Mouse (Mus musculus) ES-E14 (cell line): ENCODE measurements around the gene Twnk. TPM values are rescaled to one million over a fixed set of nuclear protein-coding genes. Genes with fewer than 3 reads are reported as not detected.

ENCODE experiments used
- DNase-seq: peaks from one replicate; pipeline ENCODE4 v3.0.0-alpha.2; 2013; ENCODE audit warnings: low read depth, low spot score
- H3K27ac ChIP-seq: 2 replicates; pipeline ENCODE4 v1.5.1; 2012; ENCODE audit warnings: low read depth, mild to moderate bottlenecking, low read length, moderate library complexity, mixed read lengths; ENCODE audit not compliant: poor library complexity, insufficient read depth, severe bottlenecking
- H3K36me3 ChIP-seq: 2 replicates; pipeline ENCODE4 v1.6.1; 2012; ENCODE audit warnings: mild to moderate bottlenecking, low read length, moderate library complexity, mixed read lengths; ENCODE audit not compliant: control insufficient read depth, poor library complexity, insufficient read depth, severe bottlenecking
- H3K4me1 ChIP-seq, 2 experiments: fragments of 150-350 bp in 1 of 2; sonication (generic) in 1 of 2; 2 replicates each; pipeline ENCODE4 v1.6.1; 2012; ENCODE audit warnings: low read length in 2 of 2, mild to moderate bottlenecking in 1 of 2, mixed read lengths in 1 of 2; ENCODE audit not compliant: control insufficient read depth in 2 of 2, insufficient read depth in 2 of 2, poor library complexity in 1 of 2
- H3K4me3 ChIP-seq, 2 experiments: fragments of 150-350 bp in 1 of 2; sonication (generic) in 1 of 2; 2 replicates each; pipeline ENCODE4 v1.5.1; 2012; ENCODE audit warnings: low read length in 2 of 2, low read depth in 1 of 2, mild to moderate bottlenecking in 1 of 2, mixed read lengths in 1 of 2; ENCODE audit not compliant: insufficient read depth in 1 of 2, poor library complexity in 1 of 2, severe bottlenecking in 1 of 2
- H3K9ac ChIP-seq: 2 replicates; pipeline ENCODE4 v1.6.1; 2012; ENCODE audit warnings: low read depth, mild to moderate bottlenecking, low read length, mixed read lengths; ENCODE audit not compliant: poor library complexity, insufficient read depth, severe bottlenecking
- H3K9me3 ChIP-seq: fragments of 150-350 bp; sonication (generic); 2 replicates; pipeline ENCODE4 v1.6.1; 2012; ENCODE audit warnings: low read depth, mild to moderate bottlenecking, low read length; ENCODE audit not compliant: control insufficient read depth, insufficient read depth
- CHD2 ChIP-seq: IDR thresholded peaks from 2 replicates; pipeline ENCODE4 v1.6.1; 2014; ENCODE audit warnings: mild to moderate bottlenecking, low read depth, low read length, inconsistent platforms
- HCFC1 ChIP-seq: IDR thresholded peaks from 2 replicates; pipeline ENCODE4 v1.6.1; 2012; ENCODE audit warnings: low read length, inconsistent platforms, borderline replicate concordance; ENCODE audit not compliant: insufficient read depth
- MAFK ChIP-seq: IDR thresholded peaks from 2 replicates; pipeline ENCODE4 v1.6.1; 2014; ENCODE audit warnings: mild to moderate bottlenecking, low read depth, low read length, inconsistent platforms; ENCODE audit not compliant: insufficient read depth
- ZC3H11A ChIP-seq: IDR thresholded peaks from 2 replicates; pipeline ENCODE4 v1.6.1; 2012; ENCODE audit warnings: low read depth, mild to moderate bottlenecking, inconsistent platforms, low read length, borderline replicate concordance
- ZNF384 ChIP-seq: IDR thresholded peaks from 2 replicates; pipeline ENCODE4 v1.6.1; 2012; ENCODE audit warnings: low read depth, low read length, inconsistent platforms
- in situ Hi-C, 2 experiments: fragments of 600-800 bp; cut with MboI; formaldehyde crosslinking; loops; one replicate each; pipeline ENCODE4 v1.15.1; 2025; ENCODE audit warnings: low sequenced_read_pairs in 2 of 2, inconsistent platforms in 1 of 2; ENCODE audit not compliant: unreplicated experiment in 2 of 2
- total RNA-seq: library from RNA; depleted of rRNA; stranded (reverse); fragments of 300-350 nt; gene quantifications from 2 replicates; pipeline ENCODE4 v1.2.3, GENCODE M21; 2012

Gene Twnk
- total RNA-seq, 1 experiment, result 28.5 TPM

DNA sequence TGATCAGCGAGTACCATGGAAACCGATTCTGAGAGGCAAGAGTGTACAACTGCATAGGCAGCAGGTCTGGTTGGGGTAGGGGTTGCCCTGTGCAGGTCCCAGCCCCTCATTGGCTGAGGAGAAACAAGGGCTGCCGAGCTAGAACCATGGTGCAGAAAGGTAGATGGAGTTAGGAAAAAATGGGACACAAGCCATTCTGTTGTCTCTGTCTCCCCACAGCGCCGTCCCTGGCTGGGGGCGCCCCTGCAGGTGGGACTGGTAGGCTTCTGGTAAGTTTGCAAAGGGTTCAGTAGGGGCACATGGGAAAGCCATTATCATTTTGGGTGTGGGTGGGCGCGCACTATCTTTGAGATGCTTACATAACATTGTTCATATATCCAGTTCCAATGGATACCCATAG is 48.0 kb downstream of the Twnk start:
- H3K36me3 ChIP-seq, result no peaks in the 10 kb centered on the region

DNA sequence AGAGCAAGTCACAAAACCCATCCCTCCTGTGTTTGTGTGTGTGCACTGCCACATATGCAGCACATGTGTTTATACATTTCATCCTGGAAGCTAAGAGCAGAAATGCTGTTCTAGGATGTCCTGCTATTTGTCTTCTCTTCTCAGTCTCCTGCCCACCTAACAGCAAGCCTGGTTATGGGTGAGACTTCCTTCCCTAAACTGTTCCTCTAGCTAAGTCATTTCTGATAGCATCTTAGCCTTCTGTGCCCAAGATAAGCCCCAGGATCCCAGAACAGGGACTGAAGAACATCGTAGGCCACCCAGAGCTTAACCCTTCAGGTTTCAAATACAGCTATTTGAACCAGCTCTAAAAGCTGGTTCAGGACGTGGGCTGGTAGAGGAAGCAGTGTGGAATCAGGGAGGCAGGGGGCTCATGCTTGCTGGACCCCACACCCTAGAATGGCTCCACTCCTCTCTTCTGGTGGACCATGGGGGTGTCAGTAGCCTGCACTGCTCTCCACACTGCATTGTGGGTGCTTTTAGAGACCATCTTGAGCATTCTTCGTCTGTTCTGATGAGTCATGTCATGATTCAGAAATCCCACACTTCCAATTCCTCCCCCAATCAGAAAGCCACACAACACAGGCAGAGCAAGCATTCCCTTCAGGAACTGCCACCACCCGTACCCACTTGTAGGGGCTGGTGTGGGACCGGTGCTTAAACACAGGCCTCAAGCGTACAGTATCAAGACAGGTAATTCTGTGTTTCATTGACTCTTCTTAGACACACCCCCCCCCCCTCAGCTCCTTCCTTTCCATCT is 49.6 kb downstream of the Twnk start:
- TF ChIP-seq MAFK, result no peak
- TF ChIP-seq HCFC1, result no peak
- TF ChIP-seq ZNF384, result no peak
- TF ChIP-seq CHD2, result no peak
- TF ChIP-seq ZC3H11A, result no peak
- H3K27ac ChIP-seq, result no peak overlapping the region
- no peaks in the 10 kb centered on the region for H3K9me3 ChIP-seq
- peaks cover 0 to 11% of the 10 kb centered on the region in 2 experiments; a peak in 2 of 4 replicates for H3K4me1 ChIP-seq
- no peak overlapping the region for H3K9ac ChIP-seq
- DNase-seq, result no peak
- H3K4me3 ChIP-seq, result no peak overlapping the region
- in situ Hi-C loops, result no loop called here
- H3K36me3 ChIP-seq, result no peaks in the 10 kb centered on the region

More for the DNA sequence above, 48.0 kb downstream of the Twnk start:
- Histone ChIP-seq H3K27ac (no peak overlapping the region), H3K4me3 (no peak overlapping the region), H3K9ac (no peak overlapping the region), H3K9me3 (no peaks in the 10 kb centered on the region), H3K4me1 (peaks cover 0 to 11% of the 10 kb centered on the region in 2 experiments; a peak in 2 of 4 replicates)
- TF ChIP-seq ZC3H11A (no peak), HCFC1 (no peak), MAFK (no peak), ZNF384 (no peak)
- DNase-seq, result no peak
- in situ Hi-C loops, result no loop called here

DNA sequence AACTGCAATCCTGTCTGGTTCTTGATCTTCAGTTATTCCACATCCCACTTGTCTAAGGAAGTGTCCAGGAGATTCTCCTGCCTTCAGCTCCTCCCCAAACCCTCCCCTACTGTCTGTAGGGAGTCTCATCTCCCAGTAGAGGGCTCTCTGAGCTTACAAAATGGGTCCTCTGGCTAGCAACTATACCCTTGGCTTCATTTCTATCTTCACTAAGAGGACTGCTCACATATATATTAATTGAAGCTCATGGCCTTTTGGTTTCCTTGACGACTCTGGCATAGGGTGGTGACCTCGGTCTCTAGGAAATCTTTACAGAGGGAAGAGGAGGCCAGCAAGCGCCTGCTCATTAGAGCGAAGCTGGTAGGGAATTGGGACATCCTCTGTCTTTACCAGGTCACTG is 50.9 kb downstream of the Twnk start:
- no peak for DNase-seq
- no peak overlapping the region for H3K9ac ChIP-seq
- peaks cover 0 to 11% of the 10 kb centered on the region in 2 experiments; a peak in 2 of 4 replicates for H3K4me1 ChIP-seq
- no peaks in the 10 kb centered on the region for H3K9me3 ChIP-seq
- no peak overlapping the region for H3K27ac ChIP-seq
- in situ Hi-C loops, result no loop called here
- TF ChIP-seq CHD2 (no peak), MAFK (no peak), ZC3H11A (no peak), HCFC1 (no peak), ZNF384 (no peak)
- no peak overlapping the region for H3K4me3 ChIP-seq
- H3K36me3 ChIP-seq, result no peaks in the 10 kb centered on the region

DNA sequence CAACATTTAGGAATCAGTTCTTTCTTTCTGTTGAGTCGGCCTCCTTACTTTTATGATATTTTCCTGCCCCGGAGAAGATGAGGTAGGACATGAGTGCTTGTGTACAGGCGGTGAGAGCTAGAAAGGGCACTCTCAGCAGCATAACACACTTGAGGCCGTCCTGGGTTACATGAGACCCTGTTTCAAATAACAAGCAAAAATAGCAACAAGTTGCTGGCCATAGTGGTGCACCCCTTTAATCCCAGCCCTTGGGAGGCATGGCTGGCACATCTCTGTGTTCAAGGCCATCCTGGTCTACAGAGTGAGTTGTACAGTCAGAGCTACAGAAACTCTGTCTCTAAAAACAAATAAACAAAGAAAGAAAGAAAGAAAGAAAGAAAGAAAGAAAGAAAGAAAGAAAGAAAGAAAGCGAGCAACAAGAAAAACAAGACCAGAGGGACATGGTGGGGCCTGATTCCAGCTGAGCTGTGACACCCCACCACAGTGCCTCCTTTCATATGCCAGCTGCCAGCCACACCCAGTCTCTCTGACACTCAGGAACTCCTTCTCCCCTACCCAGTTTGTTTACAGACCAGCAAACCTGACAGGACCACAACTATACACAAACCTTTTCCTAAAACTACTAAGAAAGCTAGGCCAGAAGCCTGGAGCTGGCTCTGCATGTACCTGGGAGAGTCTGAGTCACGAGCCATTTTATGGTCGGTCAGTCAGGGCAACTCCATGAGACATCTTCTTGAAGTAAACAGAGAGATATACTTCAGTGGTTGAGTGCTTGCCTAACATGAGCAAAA is 51.6 kb downstream of the Twnk start:
- no peak for DNase-seq
- Histone ChIP-seq H3K9me3 (no peaks in the 10 kb centered on the region), H3K4me1 (peaks cover 0 to 11% of the 10 kb centered on the region in 2 experiments; a peak in 2 of 4 replicates), H3K9ac (0 out of 2 replicates have a peak overlapping the region, but pooled peaks have one; percentile 11), H3K36me3 (no peaks in the 10 kb centered on the region), H3K27ac (no peak overlapping the region), H3K4me3 (no peak overlapping the region)
- TF ChIP-seq ZNF384 (no peak), HCFC1 (no peak), ZC3H11A (no peak), CHD2 (no peak), MAFK (no peak)
- in situ Hi-C loops, result no loop called here
